Mouse (Mus musculus) liver, postnatal 0 days (tissue): Measurements from ENCODE around the gene H2-T22. TPM values are rescaled to one million over a fixed set of nuclear protein-coding genes. Genes with fewer than 3 reads are reported as not detected.

ENCODE experiments used
- ATAC-seq: fragments of 200-750 bp; cut with Nextera tagmentation; 2 replicates; pipeline ENCODE4 v1.8.0; 2017; ENCODE audit warnings: mild to moderate bottlenecking, moderate library complexity
- DNase-seq: peaks from one replicate; pipeline ENCODE4 v3.0.0-alpha.2; 2016
- H3K27ac ChIP-seq: fragments of 300-500 bp; sonication (generic); 2 replicates; pipeline ENCODE4 v1.5.1; 2014; ENCODE audit warnings: antibody characterized with exemption, moderate library complexity, mild to moderate bottlenecking, low read depth
- H3K27me3 ChIP-seq: fragments of 300-500 bp; sonication (generic); 2 replicates; pipeline ENCODE4 v1.6.1; 2014; ENCODE audit warnings: low read length, control low read depth, mixed read lengths; ENCODE audit not compliant: insufficient read depth
- H3K36me3 ChIP-seq: fragments of 300-500 bp; sonication (generic); replicated peaks from 2 replicates; pipeline ENCODE4 v1.6.1; 2014; ENCODE audit warnings: mild to moderate bottlenecking, control low read depth, low read length, moderate library complexity, mixed read lengths; ENCODE audit not compliant: insufficient read depth
- H3K4me1 ChIP-seq: fragments of 300-500 bp; sonication (generic); 2 replicates; pipeline ENCODE4 v1.6.1; 2014; ENCODE audit warnings: antibody characterized with exemption, mild to moderate bottlenecking, control low read depth; ENCODE audit not compliant: insufficient read depth
- H3K4me2 ChIP-seq: fragments of 300-500 bp; sonication (generic); 2 replicates; pipeline ENCODE4 v1.6.1; 2014; ENCODE audit warnings: low read depth, mild to moderate bottlenecking, low read length, moderate library complexity, mixed read lengths
- H3K4me3 ChIP-seq: fragments of 300-500 bp; sonication (generic); 2 replicates; pipeline ENCODE4 v1.5.1; 2014; ENCODE audit warnings: low read depth, low read length
- H3K9ac ChIP-seq: fragments of 300-500 bp; sonication (generic); replicated peaks from 2 replicates; pipeline ENCODE4 v1.6.1; 2014; ENCODE audit warnings: mild to moderate bottlenecking, moderate library complexity
- H3K9me3 ChIP-seq: fragments of 300-500 bp; sonication (generic); 2 replicates; pipeline ENCODE4 v1.6.1; 2016; ENCODE audit warnings: mild to moderate bottlenecking, control low read depth, low read length, mixed read lengths
- CTCF ChIP-seq: sonication (generic); IDR thresholded peaks from 2 replicates; pipeline ENCODE4 v1.5.1; 2016; ENCODE audit warnings: antibody characterized with exemption, low read depth
- EP300 ChIP-seq: IDR thresholded peaks from 2 replicates; pipeline ENCODE4 v1.6.1; 2016; ENCODE audit warnings: antibody characterized with exemption, low read depth, mild to moderate bottlenecking
- WGBS: fragments of 180-500 bp; shearing (Covaris S2); extraction: QIAGEN DNeasy Blood & Tissue Kit; methylation state at CpG from one replicate; pipeline ENCODE4 v1.1.7; 2014; ENCODE audit not compliant: insufficient replicate concordance; 5-methylcytosine and 5-hydroxymethylcytosine counted together
- polyA plus RNA-seq: library from polyadenylated mRNA; unstranded; fragments of >200 nt; fragmentation: Nextera tagmentation; extraction: Ambion mirVana; gene quantifications from 2 replicates; pipeline ENCODE4 v1.2.1, GENCODE M21; 2015

The H2-T22 gene
- polyA plus RNA-seq, 1 experiment from 2014 or later = 17.1 TPM

GRCm38 (mm10) chr17:36022098-36022497, 20.4 kb downstream of the H2-T22 start:
- Histone ChIP-seq H3K4me3 (no peak overlapping the region), H3K9me3 (peaks cover under 1% of the 10 kb centered on the region; the same call in 1 of the 2 replicates), H3K4me1 (peaks cover 43% of the 10 kb centered on the region), H3K4me2 (no peak overlapping the region), H3K27ac (peak overlapping the region; percentile 97; the same call in 1 of the 2 replicates), H3K9ac (no peak overlapping the region), H3K36me3 (peaks cover 11% of the 10 kb centered on the region), H3K27me3 (no peaks in the 10 kb centered on the region)
- ATAC-seq (no peak), DNase-seq (no peak)
- 85% methylated on average over 9 of the region's 9 CpGs for WGBS
- TF ChIP-seq CTCF = no peak
- no peak for TF ChIP-seq EP300

GRCm38 (mm10) chr17:36021309-36021708, 21.2 kb downstream of the H2-T22 start:
- Histone ChIP-seq H3K4me3 (peak overlapping the region; percentile 56), H3K9me3 (peaks cover 3% of the 10 kb centered on the region; the same call in 1 of the 2 replicates), H3K9ac (peak overlapping the region; percentile 68), H3K4me1 (peaks cover 46% of the 10 kb centered on the region), H3K36me3 (peaks cover 19% of the 10 kb centered on the region), H3K27ac (peak overlapping the region; percentile 97), H3K27me3 (no peaks in the 10 kb centered on the region), H3K4me2 (peak overlapping the region; percentile 72)
- no peak for TF ChIP-seq CTCF
- TF ChIP-seq EP300 = no peak
- WGBS = 86% methylated on average over 1 of the region's 1 CpGs
- DNase-seq (no peak), ATAC-seq (no peak)

GRCm38 (mm10) chr17:36020191-36021073, 22.1 kb downstream of the H2-T22 start, which contains the start of gene H2-T24:
Gene H2-T24, minus strand, starts transcription at chr17:36020560.
- ATAC-seq (peak; percentile 87), DNase-seq (peak; percentile 89)
- Histone ChIP-seq H3K27ac (peak within 1 kb of the TSS; percentile 97), H3K36me3 (peaks cover 28% of the 10 kb centered on the region), H3K9me3 (peaks cover 3% of the 10 kb centered on the region; the same call in 1 of the 2 replicates), H3K4me3 (peak within 1 kb of the TSS; percentile 56), H3K4me2 (peak within 1 kb of the TSS; percentile 72), H3K9ac (peak within 1 kb of the TSS; percentile 68), H3K27me3 (no peaks in the 10 kb centered on the region), H3K4me1 (peaks cover 46% of the 10 kb centered on the region)
- TF ChIP-seq CTCF (peak; percentile 49), EP300 (peak; percentile 82; the same call in 1 of the 2 replicates)
- 11% methylated on average over 15 of the region's 15 CpGs for whole genome bisulfite sequencing

GRCm38 (mm10) chr17:36019519-36019918, 23.0 kb downstream of the H2-T22 start:
- no peak for ATAC-seq
- peak overlapping the region; percentile 56 for H3K4me3 ChIP-seq
- TF ChIP-seq CTCF (no peak), EP300 (no peak)
- peaks cover 39% of the 10 kb centered on the region for H3K4me1 ChIP-seq
- H3K36me3 ChIP-seq = peaks cover 37% of the 10 kb centered on the region
- H3K9ac ChIP-seq = peak overlapping the region; percentile 68
- H3K4me2 ChIP-seq = peak overlapping the region; percentile 72
- no peak for DNase-seq
- H3K27me3 ChIP-seq = no peaks in the 10 kb centered on the region
- peaks cover 3% of the 10 kb centered on the region; the same call in 1 of the 2 replicates for H3K9me3 ChIP-seq
- peak overlapping the region; percentile 97 for H3K27ac ChIP-seq
- WGBS = 45% methylated on average over 3 of the region's 3 CpGs

GRCm38 (mm10) chr17:36018979-36019378, 23.6 kb downstream of the H2-T22 start:
- Histone ChIP-seq H3K4me1 (peaks cover 34% of the 10 kb centered on the region), H3K9me3 (peaks cover 3% of the 10 kb centered on the region; the same call in 1 of the 2 replicates), H3K27me3 (no peaks in the 10 kb centered on the region), H3K4me2 (peak overlapping the region; percentile 72), H3K36me3 (peaks cover 42% of the 10 kb centered on the region), H3K27ac (peak overlapping the region; percentile 97), H3K4me3 (peak overlapping the region; percentile 56), H3K9ac (peak overlapping the region; percentile 68)
- TF ChIP-seq EP300 (no peak), CTCF (no peak)
- DNase-seq = no peak
- ATAC-seq = no peak
- 41% methylated on average over 2 of the region's 2 CpGs for WGBS

GRCm38 (mm10) chr17:36017046-36017445, 25.5 kb downstream of the H2-T22 start:
- H3K4me3 ChIP-seq = no peak overlapping the region
- H3K9ac ChIP-seq = no peak overlapping the region
- peaks cover 21% of the 10 kb centered on the region for H3K4me1 ChIP-seq
- H3K4me2 ChIP-seq = no peak overlapping the region
- H3K36me3 ChIP-seq = peaks cover 42% of the 10 kb centered on the region
- no peak for ATAC-seq
- WGBS = 81% methylated on average over 5 of the region's 5 CpGs
- no peaks in the 10 kb centered on the region for H3K27me3 ChIP-seq
- H3K9me3 ChIP-seq = peaks cover 3% of the 10 kb centered on the region; the same call in 1 of the 2 replicates
- TF ChIP-seq EP300 (no peak), CTCF (no peak)
- no peak overlapping the region for H3K27ac ChIP-seq
- no peak for DNase-seq
